Mouse (Mus musculus) forebrain, postnatal 0 days (tissue): ENCODE measurements around the gene Col6a3. TPM values are rescaled to one million over a fixed set of nuclear protein-coding genes. Genes with fewer than 3 reads are reported as not detected.

Source experiments
- ATAC-seq: fragments of 200-750 bp; cut with Nextera tagmentation; 2 replicates; pipeline ENCODE4 v1.8.0; 2017; ENCODE audit warnings: mild to moderate bottlenecking, moderate library complexity
- DNase-seq: peaks from one replicate; pipeline ENCODE4 v3.0.0-alpha.2; 2015
- H3K27ac ChIP-seq: fragments of 300-500 bp; sonication (generic); 2 replicates; pipeline ENCODE4 v1.5.1; 2014; ENCODE audit warnings: low read depth, mild to moderate bottlenecking, antibody characterized with exemption, low read length, moderate library complexity, mixed read lengths
- H3K27me3 ChIP-seq: fragments of 300-500 bp; sonication (generic); 2 replicates; pipeline ENCODE4 v1.6.1; 2014; ENCODE audit warnings: mild to moderate bottlenecking, low read length, mixed read lengths; ENCODE audit not compliant: insufficient read depth
- H3K36me3 ChIP-seq: fragments of 300-500 bp; sonication (generic); 2 replicates; pipeline ENCODE4 v1.6.1; 2014; ENCODE audit warnings: mild to moderate bottlenecking, moderate library complexity; ENCODE audit not compliant: insufficient read depth
- H3K4me1 ChIP-seq: fragments of 300-500 bp; sonication (generic); 2 replicates; pipeline ENCODE4 v1.6.1; 2014; ENCODE audit warnings: antibody characterized with exemption; ENCODE audit not compliant: insufficient read depth
- H3K4me2 ChIP-seq: fragments of 300-500 bp; sonication (generic); 2 replicates; pipeline ENCODE4 v1.6.1; 2014; ENCODE audit warnings: low read depth, mild to moderate bottlenecking, moderate library complexity
- H3K4me3 ChIP-seq: fragments of 300-500 bp; sonication (generic); 2 replicates; pipeline ENCODE4 v1.5.1; 2014; ENCODE audit warnings: low read depth, low read length, mixed read lengths
- H3K9ac ChIP-seq: fragments of 300-500 bp; sonication (generic); 2 replicates; pipeline ENCODE4 v1.6.1; 2014; ENCODE audit warnings: mild to moderate bottlenecking
- H3K9me3 ChIP-seq: fragments of 300-500 bp; sonication (generic); 2 replicates; pipeline ENCODE4 v1.6.1; 2016; ENCODE audit warnings: low read length
- CTCF ChIP-seq: sonication (generic); IDR thresholded peaks from 2 replicates; pipeline ENCODE4 v1.5.1; 2016; ENCODE audit warnings: antibody characterized with exemption, control low read depth, low read depth
- WGBS: fragments of 180-500 bp; shearing (Covaris S2); extraction: QIAGEN DNeasy Blood & Tissue Kit; methylation state at CpG from one replicate; pipeline ENCODE4 v1.1.7; 2014; 5-methylcytosine and 5-hydroxymethylcytosine counted together
- polyA plus RNA-seq: library from polyadenylated mRNA; unstranded; fragments of >200 nt; fragmentation: Nextera tagmentation; extraction: Ambion mirVana; gene quantifications from 2 replicates; pipeline ENCODE4 v1.2.1, GENCODE M21; 2015
- total RNA-seq: library from RNA; depleted of rRNA; stranded (reverse); fragments of >200 nt; gene quantifications from 2 replicates; pipeline ENCODE4 v1.2.3, GENCODE M21; 2014

The Col6a3 gene
- total and polyA plus RNA-seq, 2 experiments from 2014 or later: 3.2 to 34.1 TPM

DNA sequence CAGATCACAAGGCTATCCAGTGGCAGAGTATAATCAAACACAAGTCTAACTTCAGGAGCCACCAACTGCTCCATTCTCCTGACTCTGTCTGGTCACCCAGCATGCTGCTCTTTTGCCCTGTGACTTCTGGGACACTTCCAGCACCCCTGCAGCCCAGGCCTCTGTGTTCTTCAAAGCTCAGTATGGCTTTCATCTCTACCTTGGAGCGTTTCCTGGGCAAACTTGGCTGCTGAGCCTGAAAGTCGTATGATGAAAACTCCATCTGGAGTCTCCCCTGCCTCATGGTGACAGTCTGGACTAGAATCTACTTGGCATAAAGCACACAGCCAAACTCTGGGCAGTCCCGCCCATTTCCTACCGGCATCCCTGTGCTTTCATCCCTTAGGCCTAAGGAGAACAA, 95.2 kb downstream of the Col6a3 start:
- 57% methylated on average over 4 of the region's 4 CpGs for WGBS
- ATAC-seq (no peak), DNase-seq (peak; percentile 68)

DNA sequence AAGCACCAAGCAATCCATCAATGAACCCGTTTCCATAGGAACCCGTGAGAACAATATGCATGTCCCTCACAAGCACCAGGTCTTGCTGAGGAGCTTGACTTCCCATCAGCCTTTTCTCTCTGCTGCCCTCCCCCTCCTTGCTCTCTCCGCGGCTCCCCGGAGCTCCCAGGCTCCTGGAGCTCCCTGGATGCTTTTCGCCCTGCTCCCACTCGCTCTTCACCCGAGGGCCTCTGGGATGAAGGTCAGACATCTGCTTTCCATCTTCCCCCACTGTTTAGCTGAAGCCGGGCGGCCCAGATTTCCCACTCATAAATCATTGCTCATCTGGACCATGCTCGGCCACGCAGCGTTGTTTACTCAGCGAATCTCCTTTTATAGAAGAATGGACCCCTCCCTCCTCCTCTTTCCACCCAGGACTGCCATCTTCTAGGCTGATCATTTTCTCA, 99.8 kb downstream of the Col6a3 start:
- no peak for TF ChIP-seq CTCF
- peak overlapping the region; percentile 50 for H3K4me2 ChIP-seq
- H3K27ac ChIP-seq: peak overlapping the region; percentile 75
- peaks cover 14% of the 10 kb centered on the region for H3K4me1 ChIP-seq
- H3K4me3 ChIP-seq: peak overlapping the region; percentile 23
- ATAC-seq (peak; percentile 93), DNase-seq (peak; percentile 75)
- WGBS: 10% methylated on average over 14 of the region's 14 CpGs
- H3K9me3 ChIP-seq: no peaks in the 10 kb centered on the region
- peak overlapping the region; percentile 46; the same call in 1 of the 2 replicates for H3K9ac ChIP-seq
- no peaks in the 10 kb centered on the region for H3K27me3 ChIP-seq
- H3K36me3 ChIP-seq: no peaks in the 10 kb centered on the region

More for the DNA sequence above, 95.2 kb downstream of the Col6a3 start:
- no peak overlapping the region for H3K27ac ChIP-seq
- H3K9me3 ChIP-seq: no peaks in the 10 kb centered on the region
- H3K4me2 ChIP-seq: no peak overlapping the region
- H3K9ac ChIP-seq: no peak overlapping the region
- H3K27me3 ChIP-seq: no peaks in the 10 kb centered on the region
- TF ChIP-seq CTCF: no peak
- H3K4me3 ChIP-seq: no peak overlapping the region
- H3K4me1 ChIP-seq: peaks cover 14% of the 10 kb centered on the region
- no peaks in the 10 kb centered on the region for H3K36me3 ChIP-seq

GRCm38 (mm10) chr1:90743445-90743844, 100.3 kb downstream of the Col6a3 start:
- Histone ChIP-seq H3K4me1 (peaks cover 14% of the 10 kb centered on the region), H3K27me3 (no peaks in the 10 kb centered on the region), H3K36me3 (no peaks in the 10 kb centered on the region), H3K4me3 (no peak overlapping the region), H3K27ac (no peak overlapping the region; the same call in 1 of the 2 replicates), H3K9me3 (no peaks in the 10 kb centered on the region), H3K9ac (no peak overlapping the region), H3K4me2 (peak overlapping the region; percentile 50)
- 77% methylated on average over 1 of the region's 1 CpGs for whole genome bisulfite sequencing
- no peak for TF ChIP-seq CTCF
- DNase-seq (no peak), ATAC-seq (0 out of 2 replicates have a peak, but pooled peaks have one; percentile 4)

GRCm38 (mm10) chr1:90742641-90743040, 101.1 kb downstream of the Col6a3 start:
- 90% methylated on average over 7 of the region's 7 CpGs for WGBS
- ATAC-seq (no peak), DNase-seq (no peak)
- Histone ChIP-seq H3K9ac (no peak overlapping the region), H3K27ac (no peak overlapping the region), H3K4me1 (peaks cover 14% of the 10 kb centered on the region), H3K36me3 (no peaks in the 10 kb centered on the region), H3K4me3 (no peak overlapping the region), H3K9me3 (no peaks in the 10 kb centered on the region), H3K27me3 (no peaks in the 10 kb centered on the region), H3K4me2 (no peak overlapping the region)
- no peak for TF ChIP-seq CTCF

DNA sequence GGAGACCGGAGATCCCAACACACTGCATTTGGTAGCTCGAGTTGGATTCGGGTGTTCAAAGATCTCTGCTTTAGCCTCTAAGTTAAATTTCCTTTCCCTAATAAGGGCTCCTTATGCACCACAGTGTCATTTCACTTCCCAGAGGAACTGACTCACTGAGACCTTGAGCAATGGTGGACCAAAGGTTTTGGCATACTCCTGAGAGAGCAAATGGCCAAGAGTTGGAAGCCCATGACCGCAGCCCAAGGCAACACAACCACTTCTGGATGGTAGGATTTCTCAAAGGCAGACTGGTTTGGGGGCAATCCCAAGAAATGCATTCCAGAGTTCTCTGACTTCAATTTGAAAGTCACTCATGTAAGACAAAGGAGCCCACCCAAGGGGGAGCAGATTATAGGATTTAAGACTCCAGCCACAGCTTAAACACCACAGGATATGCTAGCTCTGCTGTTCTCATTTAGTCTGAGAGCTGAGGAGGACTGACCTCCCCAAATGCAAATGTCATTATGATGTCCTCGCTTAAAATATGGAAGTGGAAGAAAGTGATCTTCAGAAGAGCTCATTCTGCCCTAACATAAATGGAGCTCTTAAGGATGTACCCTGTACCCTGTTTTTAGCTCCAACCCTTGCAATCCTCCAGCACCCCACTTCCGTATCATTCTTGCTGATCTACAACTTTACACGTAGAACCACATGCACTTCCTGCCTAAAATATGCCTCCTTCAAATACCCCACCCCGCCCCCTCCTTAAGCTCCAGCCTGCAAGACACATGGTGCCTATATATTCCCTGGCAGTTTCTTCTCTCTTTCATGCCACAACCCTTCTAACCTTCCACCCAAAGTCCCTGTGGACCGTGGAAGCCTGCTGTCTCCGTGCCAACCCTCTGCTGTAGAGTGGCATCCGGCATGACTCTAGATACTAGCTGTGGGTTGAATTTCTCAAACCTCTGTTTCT, 103.3 kb downstream of the Col6a3 start:
- Histone ChIP-seq H3K4me2 (no peak overlapping the region), H3K27me3 (no peaks in the 10 kb centered on the region), H3K4me3 (no peak overlapping the region), H3K4me1 (peaks cover 14% of the 10 kb centered on the region), H3K36me3 (no peaks in the 10 kb centered on the region), H3K27ac (no peak overlapping the region), H3K9me3 (no peaks in the 10 kb centered on the region), H3K9ac (no peak overlapping the region)
- ATAC-seq: no peak
- DNase-seq: no peak
- WGBS: 81% methylated on average over 11 of the region's 11 CpGs
- TF ChIP-seq CTCF: no peak

DNA sequence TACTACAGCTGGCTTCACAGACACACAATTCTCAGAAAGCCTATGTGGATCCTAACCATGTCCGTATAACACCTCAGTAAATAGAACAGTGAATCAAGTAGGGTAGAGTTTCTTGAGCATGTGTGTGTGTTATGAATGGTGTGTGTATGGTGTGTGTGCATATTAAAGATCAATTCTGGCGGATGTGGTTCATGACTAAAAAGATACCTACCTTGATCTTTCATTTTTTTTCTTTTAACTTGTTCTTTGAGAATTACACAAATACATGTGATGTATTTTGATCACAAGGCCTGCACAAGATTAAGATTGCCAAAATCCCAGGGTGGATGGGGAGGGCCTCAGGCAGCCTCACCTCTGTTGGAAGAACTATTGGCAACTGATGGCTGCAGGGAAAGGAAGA, 104.9 kb downstream of the Col6a3 start:
- Histone ChIP-seq H3K9me3 (no peaks in the 10 kb centered on the region), H3K4me2 (no peak overlapping the region), H3K9ac (no peak overlapping the region), H3K4me3 (no peak overlapping the region), H3K36me3 (no peaks in the 10 kb centered on the region), H3K27ac (no peak overlapping the region), H3K27me3 (no peaks in the 10 kb centered on the region), H3K4me1 (peaks cover 11% of the 10 kb centered on the region)
- 94% methylated on average over 2 of the region's 2 CpGs for WGBS
- no peak for TF ChIP-seq CTCF
- DNase-seq: no peak
- ATAC-seq: no peak

GRCm38 (mm10) chr1:90729466-90729865, 114.3 kb downstream of the Col6a3 start:
- no peak overlapping the region for H3K4me2 ChIP-seq
- no peaks in the 10 kb centered on the region for H3K9me3 ChIP-seq
- TF ChIP-seq CTCF: no peak
- no peak overlapping the region for H3K27ac ChIP-seq
- ATAC-seq (no peak), DNase-seq (no peak)
- peaks cover 16% of the 10 kb centered on the region for H3K4me1 ChIP-seq
- no peak overlapping the region for H3K9ac ChIP-seq
- WGBS: 79% methylated on average over 3 of the region's 3 CpGs
- no peak overlapping the region for H3K4me3 ChIP-seq
- no peaks in the 10 kb centered on the region for H3K36me3 ChIP-seq
- H3K27me3 ChIP-seq: no peaks in the 10 kb centered on the region
